Mouse (Mus musculus) macrophage (primary cell): Measurements from ENCODE around the gene Ptov1. TPM values are rescaled to one million over a fixed set of nuclear protein-coding genes. Genes with fewer than 3 reads are reported as not detected.

Source experiments
- H3K27ac ChIP-seq: fragments of 350-480 bp; formaldehyde crosslinking; 2 replicates; pipeline ENCODE4 v1.9.0; 2021
- H3K36me3 ChIP-seq: fragments of 350-480 bp; formaldehyde crosslinking; 2 replicates; pipeline ENCODE4 v1.9.0; 2021; ENCODE audit errors: inconsistent target
- H3K4me3 ChIP-seq: fragments of 350-480 bp; formaldehyde crosslinking; 2 replicates; pipeline ENCODE4 v1.9.0; 2021; ENCODE audit errors: inconsistent target
- H3K79me2 ChIP-seq: fragments of 350-480 bp; formaldehyde crosslinking; 2 replicates; pipeline ENCODE4 v1.9.0; 2021; ENCODE audit errors: inconsistent target
- WGBS: methylation state at CpG from one replicate; pipeline ENCODE4 v1.1.7; 2026; ENCODE audit warnings: inconsistent platforms; ENCODE audit not compliant: missing documents; 5-methylcytosine and 5-hydroxymethylcytosine counted together
- polyA plus RNA-seq: library from polyadenylated mRNA; stranded (reverse); fragments of 250-400 nt; gene quantifications from 3 replicates; pipeline ENCODE4 v1.2.4, GENCODE M21; 2018; ENCODE audit warnings: inconsistent platforms

The Ptov1 gene
- polyA plus RNA-seq, 1 experiment from 2014 or later: 49.4 TPM

GRCm38 (mm10) chr7:44832763-44833162, 36.8 kb downstream of the Ptov1 start:
- Histone ChIP-seq H3K4me3 (no peak overlapping the region), H3K79me2 (peaks cover 43% of the 10 kb centered on the region), H3K27ac (no peak overlapping the region), H3K36me3 (peaks cover 31% of the 10 kb centered on the region)
- 93% methylated on average over 3 of the region's 4 CpGs for WGBS

- Histone ChIP-seq H3K79me2 (peaks cover 84% of the 10 kb centered on the region), H3K27ac (no peak overlapping the region), H3K36me3 (peaks cover 31% of the 10 kb centered on the region), H3K4me3 (no peak overlapping the region)
- WGBS: 96% methylated on average over 5 of the region's 5 CpGs
Measured at GRCm38 (mm10) chr7:44828706-44829105, 40.9 kb downstream of the Ptov1 start.

GRCm38 (mm10) chr7:44826771-44827170, 42.8 kb downstream of the Ptov1 start:
- Histone ChIP-seq H3K27ac (no peak overlapping the region; the same call in 1 of the 2 replicates), H3K4me3 (no peak overlapping the region)
- 54% methylated on average over 3 of the region's 3 CpGs for WGBS

GRCm38 (mm10) chr7:44824872-44825271, 44.7 kb downstream of the Ptov1 start:
- Histone ChIP-seq H3K36me3 (peaks cover 17% of the 10 kb centered on the region), H3K27ac (no peak overlapping the region), H3K4me3 (no peak overlapping the region), H3K79me2 (peaks cover 100% of the 10 kb centered on the region)
- WGBS: 3% methylated on average over 3 of the region's 3 CpGs

More at GRCm38 (mm10) chr7:44826771-44827170, 42.8 kb downstream of the Ptov1 start:
- Histone ChIP-seq H3K36me3 (peaks cover 31% of the 10 kb centered on the region), H3K79me2 (peaks cover 100% of the 10 kb centered on the region)

GRCm38 (mm10) chr7:44823409-44823808, 46.2 kb downstream of the Ptov1 start:
- no peak overlapping the region for H3K4me3 ChIP-seq
- H3K79me2 ChIP-seq: peaks cover 100% of the 10 kb centered on the region
- WGBS: 64% methylated on average over 7 of the region's 7 CpGs
- H3K36me3 ChIP-seq: peaks cover 2% of the 10 kb centered on the region; the same call in 1 of the 2 replicates
- no peak overlapping the region for H3K27ac ChIP-seq

GRCm38 (mm10) chr7:44821666-44822448, 47.7 kb downstream of the Ptov1 start:
- 0 out of 2 replicates have a peak overlapping the region, but pooled peaks have one; percentile 10 for H3K27ac ChIP-seq
- 81% methylated on average over 5 of the region's 7 CpGs for WGBS
- peaks cover 100% of the 10 kb centered on the region for H3K79me2 ChIP-seq
- H3K4me3 ChIP-seq: no peak overlapping the region
- H3K36me3 ChIP-seq: no peaks in the 10 kb centered on the region

- WGBS: 87% methylated on average over 3 of the region's 3 CpGs
- no peak overlapping the region for H3K4me3 ChIP-seq
- H3K79me2 ChIP-seq: peaks cover 90% of the 10 kb centered on the region
- no peak overlapping the region for H3K27ac ChIP-seq
- no peaks in the 10 kb centered on the region for H3K36me3 ChIP-seq
Measured at GRCm38 (mm10) chr7:44820525-44820924, 49.1 kb downstream of the Ptov1 start.

GRCm38 (mm10) chr7:44819863-44820262, 49.7 kb downstream of the Ptov1 start:
- Histone ChIP-seq H3K4me3 (peak overlapping the region; percentile 90; the same call in 1 of the 2 replicates), H3K36me3 (no peaks in the 10 kb centered on the region), H3K79me2 (peaks cover 84% of the 10 kb centered on the region), H3K27ac (peak overlapping the region; percentile 93)
- WGBS: 39% methylated on average over 5 of the region's 5 CpGs

GRCm38 (mm10) chr7:44819391-44819790, 50.2 kb downstream of the Ptov1 start:
- Histone ChIP-seq H3K36me3 (no peaks in the 10 kb centered on the region), H3K79me2 (peaks cover 79% of the 10 kb centered on the region), H3K27ac (peak overlapping the region; percentile 93), H3K4me3 (peak overlapping the region; percentile 90)
- 93% methylated on average over 2 of the region's 2 CpGs for WGBS

- Histone ChIP-seq H3K4me3 (peak overlapping the region; percentile 90), H3K79me2 (peaks cover 73% of the 10 kb centered on the region), H3K27ac (peak overlapping the region; percentile 93), H3K36me3 (no peaks in the 10 kb centered on the region)
- 41% methylated on average over 6 of the region's 6 CpGs for WGBS
Measured at GRCm38 (mm10) chr7:44818751-44819235, 50.8 kb downstream of the Ptov1 start.

GRCm38 (mm10) chr7:44818164-44818563, 51.4 kb downstream of the Ptov1 start:
- 67% methylated on average over 2 of the region's 2 CpGs for WGBS
- Histone ChIP-seq H3K4me3 (peak overlapping the region; percentile 90), H3K79me2 (peaks cover 67% of the 10 kb centered on the region), H3K36me3 (no peaks in the 10 kb centered on the region), H3K27ac (peak overlapping the region; percentile 93)

GRCm38 (mm10) chr7:44817441-44817840, 52.1 kb downstream of the Ptov1 start:
- 20% methylated on average over 3 of the region's 3 CpGs for WGBS
- Histone ChIP-seq H3K79me2 (peaks cover 59% of the 10 kb centered on the region), H3K27ac (peak overlapping the region; percentile 93), H3K4me3 (peak overlapping the region; percentile 90), H3K36me3 (no peaks in the 10 kb centered on the region)

GRCm38 (mm10) chr7:44816470-44817021, 53.0 kb downstream of the Ptov1 start, which contains the start of gene Atf5:
Gene Atf5, minus strand, starts transcription at chr7:44816658.
- Histone ChIP-seq H3K36me3 (no peaks in the 10 kb centered on the region), H3K79me2 (peaks cover 50% of the 10 kb centered on the region), H3K4me3 (peak within 1 kb of the TSS; percentile 90), H3K27ac (peak within 1 kb of the TSS; percentile 93)
- WGBS: under 1% methylated on average over 57 of the region's 57 CpGs

GRCm38 (mm10) chr7:44815721-44816469, 53.7 kb downstream of the Ptov1 start, which contains the start of the genes Nup62 and Il4i1:
Gene Nup62, plus strand, starts transcription at chr7:44816088.
Gene Il4i1, plus strand, starts transcription at chr7:44816387.
- Histone ChIP-seq H3K79me2 (peaks cover 44% of the 10 kb centered on the region), H3K27ac (peak within 1 kb of the TSS; percentile 93), H3K4me3 (peak within 1 kb of the TSS; percentile 90), H3K36me3 (no peaks in the 10 kb centered on the region)
- under 1% methylated on average over 61 of the region's 62 CpGs for WGBS
